Mouse (Mus musculus) cerebellum, adult 18-20 months (tissue): ENCODE measurements at regions not wholly inside any gene's neighbourhood (a gene's known extent, or its start where the extent isn't known, plus 50 kb on each side); places are given as distances from the start of the nearest gene placed in this dataset.

ENCODE experiments used
- DNase-seq, 2 experiments: peaks; one replicate each; pipeline ENCODE4 v3.0.0; 2021

- DNase-seq = no peak
These were observed 206.2 kb upstream of the Prok2 start for GRCm38 (mm10) chr6:99932405-99932804.

GRCm38 (mm10) chr6:99931588-99931987 is 205.4 kb upstream of the Prok2 start:
- no peak for DNase-seq

DNA sequence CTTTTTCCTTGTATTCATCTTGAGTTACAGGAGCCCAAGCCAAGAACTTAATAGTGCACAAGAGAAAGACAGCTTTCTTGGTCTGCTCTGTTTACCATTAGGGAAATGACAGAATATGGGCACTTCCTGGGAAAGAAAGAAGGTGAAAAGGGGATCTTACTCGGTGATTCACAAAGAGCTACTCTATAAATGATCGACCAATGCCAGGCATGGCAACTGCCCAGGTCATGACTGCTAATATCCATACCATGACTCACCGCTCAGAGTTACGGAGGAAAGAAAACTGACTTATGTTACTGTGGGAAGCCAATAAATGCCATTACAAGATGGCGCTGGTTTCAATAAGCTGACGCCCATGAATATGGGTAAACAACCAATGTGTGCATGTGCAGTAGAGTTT is 204.1 kb upstream of the Prok2 start:
- no peak for DNase-seq

- no peak for DNase-seq
These were observed 201.9 kb upstream of the Prok2 start for GRCm38 (mm10) chr6:99927933-99928555.

GRCm38 (mm10) chr6:99924181-99924580 is 198.0 kb upstream of the Prok2 start:
- DNase-seq = no peak

GRCm38 (mm10) chr6:99921966-99922365 is 195.8 kb upstream of the Prok2 start:
- no peak for DNase-seq

DNA sequence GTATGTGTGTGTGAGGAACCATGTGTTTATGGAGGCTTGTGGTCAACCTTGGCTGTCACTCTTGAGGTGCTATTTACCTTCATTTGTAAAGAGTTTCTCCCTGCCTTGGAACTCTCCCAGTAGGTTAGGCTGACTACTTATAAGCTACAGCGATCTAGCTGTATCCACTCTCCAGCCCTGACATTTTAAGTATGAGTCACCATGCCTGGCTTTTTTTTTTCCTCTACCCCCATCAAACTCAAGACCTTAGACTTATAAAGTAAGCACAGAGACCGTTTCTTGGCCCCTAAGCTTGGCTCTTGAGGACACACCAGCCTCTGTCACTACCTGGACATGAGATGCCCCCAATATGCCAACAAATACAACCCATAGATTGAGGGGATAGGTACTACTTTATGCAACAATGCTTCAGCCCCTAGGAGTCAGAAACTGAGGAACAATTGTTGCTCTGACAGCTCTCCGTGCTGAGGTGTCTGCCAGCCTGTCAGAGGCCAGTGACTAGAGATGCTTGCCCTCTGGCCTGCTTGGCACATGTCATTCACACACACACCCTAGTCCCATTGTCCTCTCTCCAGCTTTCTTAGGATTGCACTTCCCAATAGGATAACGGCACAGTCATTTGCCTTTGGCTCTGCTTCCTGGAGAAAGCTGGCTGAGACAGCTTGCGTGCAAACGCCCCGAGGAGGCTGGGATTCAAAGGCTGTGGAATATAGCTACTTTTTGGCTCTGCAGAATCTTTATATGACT is 193.8 kb upstream of the Prok2 start:
- DNase-seq = no peak

- no peak for DNase-seq
These were observed 192.2 kb upstream of the Prok2 start for GRCm38 (mm10) chr6:99918351-99918750.

DNA sequence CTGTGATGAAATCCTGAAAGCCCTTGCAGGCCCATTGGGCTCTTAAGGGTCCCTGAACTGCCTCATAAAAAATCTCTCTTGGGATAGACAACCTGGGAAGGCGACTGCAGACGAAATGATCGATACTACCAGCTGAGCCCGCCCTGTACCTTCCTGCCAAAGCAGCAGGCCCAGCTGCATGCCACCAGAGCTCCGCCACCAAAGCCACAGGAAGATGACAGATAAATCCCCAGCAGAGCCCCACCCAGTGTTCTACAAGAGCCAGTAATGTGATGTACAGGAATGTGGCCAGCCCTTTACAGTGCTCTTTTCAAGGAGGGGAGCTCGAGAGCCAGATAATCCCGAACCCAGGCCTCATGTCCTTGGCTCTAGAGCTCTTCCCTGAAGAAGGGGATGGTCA is 183.7 kb upstream of the Prok2 start:
- no peak for DNase-seq

GRCm38 (mm10) chr6:99909459-99909858 is 183.3 kb upstream of the Prok2 start:
- DNase-seq = peak in 1 of 2 experiments; percentile 12

DNA sequence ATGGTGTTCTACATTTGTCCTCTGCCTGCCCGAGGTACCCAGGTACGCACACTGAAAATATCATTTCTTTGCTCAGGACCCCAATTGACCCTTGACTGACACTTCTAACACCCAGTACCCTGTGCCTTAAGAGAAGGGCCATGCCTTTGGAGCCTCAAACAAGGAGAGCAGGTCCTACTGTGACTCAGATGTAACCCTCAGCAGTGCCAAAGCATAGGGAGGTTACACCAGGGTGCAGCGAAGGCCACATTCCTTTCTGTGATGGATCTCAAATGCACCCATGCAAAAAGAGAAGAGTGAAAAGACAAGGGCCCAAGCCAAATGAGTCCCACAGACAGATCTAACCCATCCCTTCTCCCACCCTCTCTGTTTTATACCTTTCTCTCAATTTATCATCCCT is 181.9 kb upstream of the Prok2 start:
- no peak for DNase-seq

GRCm38 (mm10) chr6:99905194-99905593 is 179.0 kb upstream of the Prok2 start:
- no peak for DNase-seq

DNA sequence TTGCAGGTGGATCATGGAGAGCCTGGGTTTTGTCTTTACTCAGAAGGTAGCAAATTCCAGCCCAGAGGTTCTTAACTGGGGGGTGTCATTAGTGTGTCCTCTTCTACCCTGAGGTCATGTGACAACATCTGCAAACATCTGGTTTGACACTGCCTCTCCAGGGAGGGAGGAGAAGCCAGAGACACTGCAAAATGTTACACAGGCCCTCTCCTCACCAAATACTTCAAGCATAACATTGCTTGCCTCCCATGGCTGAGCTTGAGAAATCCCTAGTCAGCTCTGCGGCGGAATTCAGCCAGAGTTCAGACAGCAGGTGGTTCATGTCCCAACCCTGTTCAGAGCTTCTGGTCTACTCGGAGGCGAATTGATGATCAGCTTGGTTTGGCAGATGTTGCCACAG is 178.4 kb upstream of the Prok2 start:
- no peak for DNase-seq

DNA sequence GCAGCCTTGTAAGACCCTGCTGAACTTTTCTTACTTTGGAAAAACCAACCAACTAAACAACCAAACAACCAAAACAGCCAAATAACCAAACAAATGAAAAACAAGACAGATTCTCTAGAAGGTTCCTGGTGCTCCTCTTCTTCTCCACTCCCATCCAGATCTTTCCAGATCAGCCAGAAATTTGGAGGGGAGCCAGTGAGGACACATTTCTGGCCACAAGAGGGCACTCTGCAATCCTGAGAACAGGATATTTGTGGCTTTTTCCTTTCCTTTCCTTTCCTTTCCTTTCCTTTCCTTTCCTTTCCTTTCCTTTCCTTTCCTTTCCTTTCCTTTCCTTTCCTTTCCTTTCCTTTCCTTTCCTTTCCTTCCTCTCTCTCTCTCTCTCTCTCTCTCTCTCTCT is 177.9 kb upstream of the Prok2 start:
- peak; percentile 83 to 84 for DNase-seq

- DNase-seq = no peak
These were observed 175.4 kb upstream of the Prok2 start for GRCm38 (mm10) chr6:99901564-99901963.

DNA sequence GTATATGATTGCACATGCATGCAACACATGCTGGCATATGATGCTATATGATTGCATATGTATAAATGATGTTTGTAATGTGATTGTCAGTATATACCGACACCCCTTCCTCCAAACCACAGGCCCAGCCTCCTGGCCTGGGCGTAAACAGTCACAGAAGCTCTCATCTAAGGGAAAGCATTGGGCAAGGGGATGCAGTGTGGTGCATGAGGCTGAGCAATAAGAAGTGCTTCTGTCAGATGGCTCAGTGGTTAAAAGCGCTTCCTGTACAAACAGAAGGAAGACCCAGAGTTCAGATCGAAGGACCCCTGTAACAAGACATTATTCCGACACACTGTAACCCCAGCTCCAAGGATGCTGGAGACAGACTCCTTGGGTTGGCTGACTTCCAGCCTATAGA is 175.0 kb upstream of the Prok2 start:
- no peak for DNase-seq

DNA sequence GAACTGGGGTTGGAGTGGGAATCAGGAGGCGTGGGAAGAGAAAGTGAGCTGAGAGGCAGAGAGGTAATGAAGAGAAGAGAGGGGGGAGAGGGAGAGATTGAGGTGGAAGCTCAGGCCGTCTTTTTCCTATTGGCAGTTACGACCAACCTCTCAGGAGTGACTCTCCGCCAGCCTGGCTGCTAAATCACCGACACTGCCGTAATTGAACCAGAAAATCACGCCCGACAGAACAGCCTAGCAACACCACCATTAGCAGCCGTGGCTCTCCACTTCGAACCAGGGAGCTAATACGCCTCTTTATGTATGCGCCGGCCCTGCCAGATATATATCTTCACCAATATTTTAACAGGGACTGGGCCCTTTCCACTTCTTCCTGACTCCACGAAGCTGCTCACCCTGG is 173.5 kb upstream of the Prok2 start:
- DNase-seq = no peak

- DNase-seq = no peak
These were observed 171.9 kb upstream of the Prok2 start for GRCm38 (mm10) chr6:99898077-99898476.

GRCm38 (mm10) chr6:99895558-99895957 is 169.4 kb upstream of the Prok2 start:
- DNase-seq = no peak

- no peak for DNase-seq
These were observed 167.7 kb upstream of the Prok2 start for GRCm38 (mm10) chr6:99893936-99894335.

DNA sequence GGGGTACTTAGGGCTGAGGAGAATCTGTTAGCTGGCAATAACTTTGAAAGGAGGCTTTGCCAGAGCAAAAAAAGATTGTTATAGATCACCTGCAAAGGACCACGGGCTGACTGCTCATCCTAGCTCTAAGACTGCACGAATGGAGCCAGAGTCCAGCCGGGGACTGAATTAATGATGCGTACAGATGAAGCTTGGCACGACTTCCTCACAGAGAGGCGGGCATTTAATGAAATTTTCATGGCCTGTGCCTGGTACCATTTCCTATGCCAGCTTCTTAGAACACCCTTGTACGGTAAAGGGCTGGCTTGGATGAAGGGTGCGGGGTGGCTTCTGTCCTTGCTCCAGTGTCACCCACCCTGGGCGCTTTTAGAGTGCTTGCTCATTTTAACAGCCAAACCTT is 166.0 kb upstream of the Prok2 start:
- DNase-seq = no peak

DNA sequence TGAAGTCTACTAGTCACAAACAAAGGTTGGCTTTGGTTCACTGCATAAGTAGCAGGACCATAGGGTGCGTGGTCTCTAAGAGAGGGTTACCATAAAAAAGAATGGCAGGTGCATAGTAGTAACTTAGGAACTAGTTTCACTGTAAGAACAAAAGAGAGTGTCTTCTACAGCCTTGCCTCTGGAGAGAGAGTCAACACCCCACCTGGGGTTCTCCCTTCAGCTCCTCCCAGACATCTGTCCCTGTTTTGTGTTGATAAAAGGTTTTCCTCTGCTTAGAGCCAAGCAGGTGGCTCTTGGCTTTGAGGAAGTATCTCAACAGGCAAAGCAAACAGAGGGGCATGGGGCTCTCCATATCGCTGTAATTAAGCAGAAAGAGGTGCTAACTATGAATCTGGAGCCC is 165.6 kb upstream of the Prok2 start:
- no peak for DNase-seq

- DNase-seq = no peak
These were observed 164.6 kb upstream of the Prok2 start for GRCm38 (mm10) chr6:99890805-99891204.

DNA sequence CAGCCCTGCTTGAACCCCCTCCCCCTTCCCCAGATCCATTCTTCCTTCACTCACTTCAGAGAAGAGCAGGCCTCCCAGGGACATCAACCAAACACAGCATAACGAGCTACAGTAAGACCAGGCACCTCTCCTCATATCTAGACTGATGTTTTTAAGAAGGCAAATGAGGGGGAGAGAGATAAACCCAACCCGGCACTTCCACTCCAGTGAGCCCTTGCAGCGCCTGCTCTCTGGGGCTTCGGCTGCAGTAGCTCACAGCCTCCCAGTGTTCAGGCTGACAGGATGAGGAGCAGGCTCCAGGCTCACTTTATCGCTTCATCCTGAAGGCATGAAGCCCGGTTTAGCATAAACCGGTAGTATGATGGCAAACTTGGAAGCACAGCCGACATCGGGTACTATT is 162.9 kb upstream of the Prok2 start:
- no peak for DNase-seq

DNA sequence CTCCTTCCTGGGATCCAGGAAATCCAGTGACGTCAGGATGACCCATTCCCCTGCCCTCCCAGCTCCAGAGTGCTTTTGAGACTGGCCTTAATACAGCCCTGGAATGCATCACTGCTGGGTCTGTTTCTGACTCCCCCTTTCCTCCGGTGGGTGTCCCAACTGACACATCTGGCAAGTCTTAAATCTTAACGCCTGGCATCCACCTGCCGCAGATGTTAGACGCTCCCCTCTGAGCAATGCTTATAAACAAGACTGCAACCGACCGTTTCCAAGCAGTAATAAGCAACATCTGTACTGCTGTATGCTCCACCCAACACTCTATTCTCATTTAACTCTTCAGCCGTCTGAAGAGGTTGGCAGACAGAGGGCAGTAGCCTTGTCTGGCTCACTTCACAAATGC is 161.7 kb upstream of the Prok2 start:
- no peak for DNase-seq
